Mouse (Mus musculus) E14TG2a.4 (cell line): ENCODE data around the gene Sytl3.
"Not testable (repeated sequence)": the region's sequence is repeated elsewhere in the genome, so short reads cannot be mapped to it uniquely, and the experiment has no call there.

Experiments used
- CTCF ChIP-seq: conservative IDR thresholded peaks from 2 replicates; pipeline ENCODE4 v1.5.1; 2014; ENCODE audit warnings: low read length
- POU5F1 ChIP-seq: IDR thresholded peaks from 2 replicates; pipeline ENCODE4 v1.6.1; 2014; ENCODE audit warnings: low read length, borderline replicate concordance

DNA sequence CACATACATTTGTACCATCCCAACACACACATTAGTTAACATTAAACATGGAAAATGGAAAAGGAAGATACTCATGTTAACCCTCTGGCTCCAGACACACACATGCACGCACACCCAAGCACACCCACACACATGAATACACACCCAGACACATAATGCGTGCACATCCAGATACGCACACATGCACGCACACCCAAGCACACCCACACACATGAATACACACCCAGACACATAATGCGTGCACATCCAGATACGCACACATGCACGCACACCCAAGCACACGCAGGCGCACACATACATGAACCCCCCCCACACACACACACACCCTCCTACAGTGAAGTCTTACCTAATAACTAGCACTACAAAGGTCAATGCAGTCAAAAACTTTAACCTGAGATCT is 42.2 kb upstream of the Sytl3 start:
- not testable (repeated sequence) for TF ChIP-seq CTCF, POU5F1
